Comparison of ENCODE assay signal across 1 mouse cellular context in genomic region chr16:57243205-57243857, GRCm38 (mm10).
TF ChIP-seq lines count a peak whose summit lies in the region.

No protein-coding gene starts in this region.

TF ChIP-seq in CH12.LX, 34 proteins besides CTCF, POLR2A, EP300 and RAD21 (continued from another document):
- TF ChIP-seq SIN3A (IDR thresholded peaks at IDR 0.05; ENCODE audit: low read length) (0 out of 2 replicates have a peak, but pooled peaks have one; percentile 9), SMC3 (IDR thresholded peaks at IDR 0.05; ENCODE audit: low read depth, low read length) (peak; percentile 62), JUND (conservative IDR thresholded peaks at IDR 0.05; ENCODE audit: low read depth, low read length) (0 out of 2 replicates have a peak, but pooled peaks have one; percentile 27), TCF12 (IDR thresholded peaks at IDR 0.05; ENCODE audit: low read depth, low read length) (0 out of 2 replicates have a peak, but pooled peaks have one; percentile 12)
